Mouse (Mus musculus) forebrain, embryonic 11.5 days (tissue): Measurements from ENCODE around the gene Dusp2. TPM values are rescaled to one million over a fixed set of nuclear protein-coding genes. Genes with fewer than 3 reads are reported as not detected.
A peak's percentile ranks its signal among the peaks of the same experiment; 100 is the strongest.

Source experiments
- ATAC-seq: fragments of 200-750 bp; cut with Nextera tagmentation; replicated peaks from 2 replicates; pipeline ENCODE4 v1.8.0; 2017; ENCODE audit warnings: moderate TSS enrichment; ENCODE audit not compliant: low FRiP score
- DNase-seq: peaks from one replicate; pipeline ENCODE4 v3.0.0-alpha.2; 2017; ENCODE audit warnings: low spot score
- H3K27ac ChIP-seq: fragments of 300-500 bp; sonication (generic); 2 replicates; pipeline ENCODE4 v1.5.1; 2014; ENCODE audit warnings: low read depth, low read length
- H3K27me3 ChIP-seq: fragments of 300-500 bp; sonication (generic); 2 replicates; pipeline ENCODE4 v1.6.1; 2014; ENCODE audit warnings: mild to moderate bottlenecking, low read length, mixed read lengths; ENCODE audit not compliant: control insufficient read depth, insufficient read depth
- H3K36me3 ChIP-seq: fragments of 300-500 bp; sonication (generic); 2 replicates; pipeline ENCODE4 v1.6.1; 2014; ENCODE audit warnings: mild to moderate bottlenecking, low read length, moderate library complexity, mixed read lengths; ENCODE audit not compliant: control insufficient read depth, insufficient read depth
- H3K4me1 ChIP-seq: fragments of 300-500 bp; sonication (generic); replicated peaks from 2 replicates; pipeline ENCODE4 v1.6.1; 2014; ENCODE audit warnings: low read length, mixed read lengths; ENCODE audit not compliant: control insufficient read depth, insufficient read depth
- H3K4me2 ChIP-seq: fragments of 300-500 bp; sonication (generic); 2 replicates; pipeline ENCODE4 v1.6.1; 2014; ENCODE audit warnings: low read depth, mild to moderate bottlenecking, low read length, moderate library complexity, mixed read lengths; ENCODE audit not compliant: severe bottlenecking
- H3K4me3 ChIP-seq: fragments of 300-500 bp; sonication (generic); 2 replicates; pipeline ENCODE4 v1.5.1; 2014; ENCODE audit warnings: low read depth, low read length
- H3K9ac ChIP-seq: fragments of 300-500 bp; sonication (generic); 2 replicates; pipeline ENCODE4 v1.6.1; 2014; ENCODE audit warnings: low read length
- H3K9me3 ChIP-seq: fragments of 300-500 bp; sonication (generic); 2 replicates; pipeline ENCODE4 v1.6.1; 2016; ENCODE audit warnings: low read length, mixed read lengths; ENCODE audit not compliant: control insufficient read depth
- WGBS: fragments of 180-500 bp; shearing (Covaris S2); extraction: QIAGEN DNeasy Blood & Tissue Kit; methylation state at CpG from one replicate; pipeline ENCODE4 v1.1.7; 2014; 5-methylcytosine and 5-hydroxymethylcytosine counted together
- polyA plus RNA-seq: library from polyadenylated mRNA; unstranded; fragments of >200 nt; fragmentation: Nextera tagmentation; extraction: Ambion mirVana; gene quantifications from 2 replicates; pipeline ENCODE4 v1.2.1, GENCODE M21; 2014

Gene Dusp2
- polyA plus RNA-seq, 1 experiment from 2014 or later, result 3.9 TPM

DNA sequence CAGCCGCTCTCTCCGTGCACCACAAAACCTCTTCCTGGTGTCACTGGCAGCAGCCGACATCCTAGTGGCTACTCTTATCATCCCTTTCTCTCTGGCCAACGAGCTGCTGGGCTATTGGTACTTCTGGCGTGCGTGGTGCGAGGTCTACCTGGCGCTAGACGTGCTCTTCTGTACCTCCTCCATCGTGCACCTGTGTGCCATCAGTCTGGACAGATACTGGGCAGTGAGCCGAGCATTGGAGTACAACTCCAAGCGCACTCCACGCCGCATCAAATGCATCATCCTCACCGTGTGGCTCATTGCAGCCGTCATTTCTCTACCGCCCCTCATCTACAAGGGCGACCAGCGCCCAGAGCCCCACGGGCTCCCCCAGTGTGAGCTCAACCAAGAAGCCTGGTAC is 27.7 kb downstream of the Dusp2 start:
- peaks cover 43% of the 10 kb centered on the region for H3K27me3 ChIP-seq

DNA sequence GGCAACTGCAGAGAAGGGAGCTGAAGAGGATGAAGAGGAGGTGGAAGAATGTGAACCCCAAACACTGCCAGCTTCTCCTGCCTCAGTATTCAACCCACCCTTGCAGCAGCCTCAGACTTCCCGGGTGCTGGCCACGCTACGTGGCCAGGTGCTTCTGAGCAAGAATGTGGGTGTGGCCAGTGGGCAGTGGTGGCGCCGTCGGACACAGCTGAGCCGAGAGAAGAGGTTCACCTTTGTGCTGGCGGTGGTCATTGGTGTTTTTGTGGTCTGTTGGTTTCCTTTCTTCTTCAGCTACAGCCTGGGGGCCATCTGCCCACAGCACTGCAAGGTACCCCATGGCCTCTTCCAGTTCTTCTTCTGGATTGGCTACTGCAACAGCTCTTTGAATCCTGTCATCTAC is 28.5 kb downstream of the Dusp2 start:
- DNase-seq (no peak), ATAC-seq (no peak)
- Histone ChIP-seq H3K27ac (no peak overlapping the region), H3K4me1 (peaks cover 4% of the 10 kb centered on the region), H3K36me3 (no peaks in the 10 kb centered on the region), H3K4me3 (peak overlapping the region; percentile 37), H3K9ac (no peak overlapping the region), H3K9me3 (no peaks in the 10 kb centered on the region), H3K27me3 (peaks cover 43% of the 10 kb centered on the region), H3K4me2 (no peak overlapping the region)
- 23% methylated on average over 8 of the region's 8 CpGs for WGBS

More for the DNA sequence above, 27.7 kb downstream of the Dusp2 start:
- no peak overlapping the region for H3K9ac ChIP-seq
- ATAC-seq (no peak), DNase-seq (no peak)
- H3K9me3 ChIP-seq, result no peaks in the 10 kb centered on the region
- peak overlapping the region; percentile 65; the same call in 1 of the 2 replicates for H3K4me2 ChIP-seq
- no peak overlapping the region for H3K27ac ChIP-seq
- peaks cover 4% of the 10 kb centered on the region for H3K4me1 ChIP-seq
- peak overlapping the region; percentile 37 for H3K4me3 ChIP-seq
- WGBS, result 7% methylated on average over 20 of the region's 20 CpGs
- H3K36me3 ChIP-seq, result no peaks in the 10 kb centered on the region

DNA sequence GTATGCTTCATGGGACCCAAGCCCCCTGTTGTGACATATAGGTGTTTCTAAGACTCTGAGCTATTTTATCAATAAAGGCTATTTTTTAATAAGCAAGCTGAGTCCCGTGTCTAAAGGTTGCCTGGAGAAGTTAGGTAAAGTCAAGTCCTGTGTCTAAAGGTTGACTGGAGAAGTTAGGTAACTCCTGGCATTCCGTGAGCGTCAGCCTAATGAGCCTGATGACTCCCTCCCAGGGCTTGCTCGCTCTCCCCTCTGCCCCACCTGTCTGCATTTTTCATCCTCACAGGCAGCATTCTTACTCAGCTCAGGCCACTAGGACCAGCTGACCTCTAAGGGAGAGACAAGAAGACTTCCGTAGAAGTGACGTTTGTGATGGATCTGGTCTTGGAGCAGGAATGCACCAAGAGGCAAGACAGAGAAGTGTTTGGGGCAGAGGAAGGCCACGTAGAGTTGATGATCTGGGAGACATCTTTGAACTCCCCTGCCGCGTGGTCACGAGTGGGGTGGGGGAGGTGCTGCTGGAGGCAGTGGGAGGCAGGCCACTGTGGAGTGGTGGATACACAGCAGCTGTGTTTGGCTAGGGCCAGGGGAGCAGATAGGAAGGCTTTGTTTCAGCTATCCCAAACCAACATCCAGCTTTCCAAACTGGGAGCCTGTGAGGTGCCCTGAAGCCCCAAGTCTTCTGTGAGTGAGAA is 31.3 kb downstream of the Dusp2 start:
- no peaks in the 10 kb centered on the region for H3K36me3 ChIP-seq
- H3K27me3 ChIP-seq, result peaks cover 35% of the 10 kb centered on the region
- H3K27ac ChIP-seq, result no peak overlapping the region
- H3K9me3 ChIP-seq, result no peaks in the 10 kb centered on the region
- peaks cover 4% of the 10 kb centered on the region for H3K4me1 ChIP-seq
- DNase-seq (no peak), ATAC-seq (no peak)
- H3K9ac ChIP-seq, result no peak overlapping the region
- H3K4me3 ChIP-seq, result no peak overlapping the region
- H3K4me2 ChIP-seq, result no peak overlapping the region
- WGBS, result 76% methylated on average over 10 of the region's 10 CpGs

DNA sequence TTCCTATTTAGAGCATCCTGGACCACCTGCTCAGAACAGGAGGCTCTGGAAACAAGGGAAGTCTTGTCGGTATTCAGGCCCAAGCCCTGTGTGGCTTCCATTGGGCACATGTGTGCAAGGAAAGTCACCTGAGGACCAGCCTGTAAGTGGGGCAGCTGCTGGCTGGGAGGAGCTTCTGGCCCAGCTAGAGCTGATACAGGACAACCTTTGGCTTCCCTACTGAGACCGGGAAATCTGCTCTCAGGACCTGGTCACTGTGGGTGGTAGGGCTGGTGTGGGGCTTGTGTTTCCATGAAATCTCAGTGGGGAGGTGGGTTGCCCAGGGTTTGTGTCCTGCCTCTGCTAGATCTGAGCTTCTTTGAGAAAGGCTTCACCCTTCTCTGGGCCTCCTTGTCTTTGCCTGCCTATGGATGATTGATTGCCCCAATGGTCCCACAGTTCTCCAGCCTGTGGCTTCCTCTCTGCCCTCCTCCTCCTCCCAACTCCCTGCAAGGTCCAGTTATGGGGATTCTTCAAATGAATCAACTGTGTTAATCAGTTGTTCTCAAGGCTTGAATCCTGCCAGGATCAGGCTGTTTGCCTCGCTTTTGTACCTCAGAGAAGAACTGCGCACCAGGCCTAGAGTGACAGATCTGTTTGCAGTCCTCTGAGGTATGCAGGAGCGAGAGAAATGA is 33.9 kb downstream of the Dusp2 start:
- Histone ChIP-seq H3K4me2 (no peak overlapping the region), H3K27ac (no peak overlapping the region), H3K4me3 (no peak overlapping the region), H3K27me3 (peaks cover 11% of the 10 kb centered on the region), H3K9ac (no peak overlapping the region), H3K9me3 (no peaks in the 10 kb centered on the region), H3K36me3 (no peaks in the 10 kb centered on the region), H3K4me1 (no peaks in the 10 kb centered on the region)
- ATAC-seq (no peak), DNase-seq (no peak)
- 78% methylated on average over 5 of the region's 5 CpGs for WGBS

DNA sequence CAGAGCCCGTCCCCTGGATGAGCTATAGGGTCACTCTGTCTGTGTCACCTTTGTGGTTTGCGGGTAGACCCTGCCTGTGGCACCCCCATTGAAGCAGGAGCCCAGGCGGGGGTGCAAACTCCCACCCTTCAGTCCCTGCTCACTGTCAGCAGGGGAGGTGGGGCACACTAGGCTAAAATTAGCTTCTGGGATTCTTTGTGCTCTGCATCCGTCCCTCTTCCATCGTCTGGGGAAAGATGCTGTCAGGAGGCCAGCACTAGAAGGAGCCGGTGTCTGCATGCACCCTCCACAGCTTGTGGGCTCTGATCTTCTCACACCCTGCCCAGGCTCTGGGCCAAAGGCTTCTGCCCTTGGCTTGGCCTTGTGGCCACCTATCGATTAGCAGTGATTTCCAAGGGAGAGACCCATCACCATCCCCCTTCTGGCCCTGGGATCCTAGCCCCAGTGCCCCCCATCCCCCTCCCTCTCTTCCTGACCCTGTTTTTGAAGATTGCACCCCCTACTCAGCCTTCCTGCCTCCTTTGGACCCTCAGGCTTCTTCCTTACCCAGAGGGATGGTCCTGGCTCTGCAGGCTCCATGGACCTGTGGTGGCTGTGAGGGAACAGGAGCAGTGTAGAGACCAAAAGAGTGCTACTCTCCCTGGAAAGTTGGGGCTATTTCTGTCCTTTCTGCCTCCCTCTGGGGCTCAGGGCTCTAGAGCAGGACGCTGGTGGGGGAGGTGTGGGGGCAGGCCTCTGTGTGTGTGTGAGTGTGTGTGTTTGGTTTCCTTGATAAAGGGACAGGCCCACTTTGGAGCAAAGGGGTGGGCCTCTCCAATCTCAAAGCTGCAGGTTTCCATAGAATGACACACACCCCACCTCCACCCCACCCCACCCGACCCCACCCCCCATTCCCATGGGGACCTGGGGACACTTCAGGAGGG is 34.9 kb downstream of the Dusp2 start:
- no peaks in the 10 kb centered on the region for H3K36me3 ChIP-seq
- peaks cover 2% of the 10 kb centered on the region; the same call in 1 of the 2 replicates for H3K27me3 ChIP-seq
- H3K4me1 ChIP-seq, result no peaks in the 10 kb centered on the region
- DNase-seq (no peak), ATAC-seq (no peak; the same call in 1 of the 2 replicates)
- no peak overlapping the region for H3K4me2 ChIP-seq
- 56% methylated on average over 9 of the region's 9 CpGs for WGBS
- no peak overlapping the region for H3K9ac ChIP-seq
- 0 out of 2 replicates have a peak overlapping the region, but pooled peaks have one; percentile 1 for H3K27ac ChIP-seq
- no peaks in the 10 kb centered on the region for H3K9me3 ChIP-seq
- H3K4me3 ChIP-seq, result no peak overlapping the region

DNA sequence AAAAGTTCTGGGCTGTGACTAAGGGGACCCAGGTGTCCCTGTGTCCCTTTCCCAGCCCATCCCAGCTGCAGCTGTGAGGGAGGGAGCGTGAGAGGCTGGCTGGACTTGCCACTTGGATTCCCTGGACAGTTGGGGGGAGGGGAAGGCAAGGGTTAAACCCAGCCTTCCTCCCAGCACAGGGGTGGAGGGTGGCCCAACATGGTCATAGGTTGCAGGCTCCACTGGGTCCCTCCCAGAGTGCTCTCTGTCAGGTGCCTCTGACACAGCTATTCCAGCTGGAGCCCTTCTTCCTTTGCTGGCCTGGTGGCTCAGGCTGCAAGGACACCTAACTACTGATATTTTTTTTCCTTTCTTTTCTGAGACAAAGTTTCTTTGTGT is 35.5 kb downstream of the Dusp2 start:
- H3K4me2 ChIP-seq, result no peak overlapping the region
- H3K4me1 ChIP-seq, result no peaks in the 10 kb centered on the region
- no peak overlapping the region for H3K9ac ChIP-seq
- no peaks in the 10 kb centered on the region; the same call in 1 of the 2 replicates for H3K27me3 ChIP-seq
- H3K9me3 ChIP-seq, result no peaks in the 10 kb centered on the region
- H3K27ac ChIP-seq, result no peak overlapping the region
- H3K4me3 ChIP-seq, result no peak overlapping the region
- WGBS, result 93% methylated on average over 1 of the region's 1 CpGs
- H3K36me3 ChIP-seq, result no peaks in the 10 kb centered on the region
- no peak for DNase-seq
- no peak; the same call in 1 of the 2 replicates for ATAC-seq

DNA sequence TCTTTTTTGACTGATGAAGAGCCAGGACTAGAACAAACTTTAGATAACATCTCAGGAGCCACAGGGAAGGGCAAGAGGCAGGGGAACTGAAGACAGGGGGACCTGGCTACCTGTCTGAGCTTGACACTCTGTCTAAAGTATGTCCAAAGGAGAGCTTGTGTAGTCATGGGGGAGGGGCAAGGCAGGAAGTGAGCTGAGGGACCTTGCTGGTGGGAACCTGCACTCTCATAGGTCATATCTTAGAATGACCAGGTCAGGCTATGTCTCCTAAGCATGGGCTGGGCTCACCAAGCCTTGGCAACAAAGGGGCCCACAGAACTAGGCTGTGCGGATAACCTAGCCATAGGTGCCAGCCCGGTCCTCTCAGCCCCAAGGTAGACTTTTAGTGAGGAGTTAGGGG is 36.1 kb downstream of the Dusp2 start:
- WGBS, result 83% methylated on average over 2 of the region's 2 CpGs
- no peak overlapping the region for H3K27ac ChIP-seq
- no peak for ATAC-seq

DNA sequence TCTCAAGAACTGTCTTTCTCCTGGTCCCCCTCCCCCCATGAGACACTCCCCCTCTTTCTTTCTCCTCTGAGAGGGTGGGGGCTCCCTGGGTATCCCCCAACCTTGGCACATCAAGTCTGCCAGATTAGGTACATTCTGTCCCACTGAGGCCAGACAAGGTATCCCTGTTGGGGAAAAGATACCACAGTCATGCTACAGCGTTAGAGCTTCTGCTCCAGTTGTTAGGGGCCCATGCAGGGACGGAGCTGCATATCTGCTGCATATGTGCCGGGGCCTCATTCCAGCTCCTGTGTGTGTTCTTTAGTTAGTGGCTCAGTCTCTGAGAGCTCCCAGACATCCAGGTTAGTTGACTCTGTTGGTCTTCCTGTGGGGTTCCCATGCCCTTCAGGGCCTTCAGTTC is 38.2 kb downstream of the Dusp2 start:
- DNase-seq (no peak), ATAC-seq (no peak)
- no peaks in the 10 kb centered on the region for H3K4me1 ChIP-seq
- no peak overlapping the region for H3K4me2 ChIP-seq
- H3K9ac ChIP-seq, result no peak overlapping the region
- no peak overlapping the region for H3K4me3 ChIP-seq
- no peaks in the 10 kb centered on the region for H3K9me3 ChIP-seq
- no peaks in the 10 kb centered on the region for H3K27me3 ChIP-seq
- H3K36me3 ChIP-seq, result no peaks in the 10 kb centered on the region
- 90% methylated on average over 3 of the region's 3 CpGs for WGBS
- no peak overlapping the region for H3K27ac ChIP-seq

More for the DNA sequence above, 36.1 kb downstream of the Dusp2 start:
- H3K4me3 ChIP-seq, result no peak overlapping the region
- H3K4me2 ChIP-seq, result no peak overlapping the region
- no peaks in the 10 kb centered on the region for H3K9me3 ChIP-seq
- H3K9ac ChIP-seq, result no peak overlapping the region
- no peaks in the 10 kb centered on the region for H3K4me1 ChIP-seq
- H3K27me3 ChIP-seq, result no peaks in the 10 kb centered on the region; the same call in 1 of the 2 replicates
- no peak for DNase-seq
- H3K36me3 ChIP-seq, result no peaks in the 10 kb centered on the region
